Mouse (Mus musculus) hindbrain, postnatal 0 days (tissue): ENCODE data around the gene Mtor. TPM values are rescaled to one million over a fixed set of nuclear protein-coding genes. Genes with fewer than 3 reads are reported as not detected.
A peak's percentile ranks its signal among the peaks of the same experiment; 100 is the strongest.

Experiments
- ATAC-seq: fragments of 200-750 bp; cut with Nextera tagmentation; 2 replicates; pipeline ENCODE4 v1.8.0; 2017; ENCODE audit warnings: mild to moderate bottlenecking, moderate TSS enrichment, moderate library complexity
- DNase-seq: peaks from one replicate; pipeline ENCODE4 v3.0.0-alpha.2; 2015; ENCODE audit warnings: low spot score
- H3K27ac ChIP-seq: fragments of 300-500 bp; sonication (generic); 2 replicates; pipeline ENCODE4 v1.5.1; 2014; ENCODE audit warnings: mild to moderate bottlenecking
- H3K27me3 ChIP-seq: fragments of 300-500 bp; sonication (generic); 2 replicates; pipeline ENCODE4 v1.6.1; 2014; ENCODE audit warnings: low read length, mixed read lengths; ENCODE audit not compliant: insufficient read depth
- H3K36me3 ChIP-seq: fragments of 300-500 bp; sonication (generic); 2 replicates; pipeline ENCODE4 v1.6.1; 2014; ENCODE audit warnings: low read length, mixed read lengths; ENCODE audit not compliant: insufficient read depth
- H3K4me1 ChIP-seq: fragments of 300-500 bp; sonication (generic); 2 replicates; pipeline ENCODE4 v1.6.1; 2014; ENCODE audit warnings: antibody characterized with exemption, low read length, mixed read lengths; ENCODE audit not compliant: insufficient read depth
- H3K4me2 ChIP-seq: fragments of 300-500 bp; sonication (generic); 2 replicates; pipeline ENCODE4 v1.6.1; 2014; ENCODE audit warnings: low read depth, mild to moderate bottlenecking, low read length, moderate library complexity, mixed read lengths
- H3K4me3 ChIP-seq: fragments of 300-500 bp; sonication (generic); 2 replicates; pipeline ENCODE4 v1.5.1; 2014; ENCODE audit warnings: low read length
- H3K9ac ChIP-seq: fragments of 300-500 bp; sonication (generic); replicated peaks from 2 replicates; pipeline ENCODE4 v1.6.1; 2014; ENCODE audit warnings: mild to moderate bottlenecking, low read length, moderate library complexity, mixed read lengths
- H3K9me3 ChIP-seq: fragments of 300-500 bp; sonication (generic); 2 replicates; pipeline ENCODE4 v1.6.1; 2016; ENCODE audit warnings: low read length, mixed read lengths
- CTCF ChIP-seq: IDR thresholded peaks from 2 replicates; pipeline ENCODE4 v1.5.1; 2016; ENCODE audit warnings: antibody characterized with exemption, control low read depth, low read depth
- WGBS: fragments of 180-500 bp; shearing (Covaris S2); extraction: QIAGEN DNeasy Blood & Tissue Kit; methylation state at CpG from one replicate; pipeline ENCODE4 v1.1.7; 2014; 5-methylcytosine and 5-hydroxymethylcytosine counted together
- polyA plus RNA-seq: library from polyadenylated mRNA; unstranded; fragments of >200 nt; fragmentation: Nextera tagmentation; extraction: Ambion mirVana; gene quantifications from 2 replicates; pipeline ENCODE4 v1.2.1, GENCODE M21; 2015
- total RNA-seq: library from RNA; depleted of rRNA; stranded (reverse); fragments of >200 nt; gene quantifications from 2 replicates; pipeline ENCODE4 v1.2.3, GENCODE M21; 2014

The Mtor gene
- total and polyA plus RNA-seq, 2 experiments from 2014 or later = 29.2 to 58.2 TPM

GRCm38 (mm10) chr4:148504497-148504959 is 56.1 kb downstream of the Mtor start:
- H3K4me3 ChIP-seq = no peak overlapping the region
- no peaks in the 10 kb centered on the region for H3K27me3 ChIP-seq
- H3K9ac ChIP-seq = no peak overlapping the region
- peaks cover 25% of the 10 kb centered on the region for H3K36me3 ChIP-seq
- no peaks in the 10 kb centered on the region for H3K9me3 ChIP-seq
- DNase-seq (peak; percentile 73), ATAC-seq (peak; percentile 71)
- WGBS = 29% methylated on average over 8 of the region's 8 CpGs
- H3K4me2 ChIP-seq = no peak overlapping the region
- TF ChIP-seq CTCF = no peak
- no peaks in the 10 kb centered on the region for H3K4me1 ChIP-seq
- peak overlapping the region; percentile 27; the same call in 1 of the 2 replicates for H3K27ac ChIP-seq

- ATAC-seq = no peak
- no peak for TF ChIP-seq CTCF
- no peak overlapping the region for H3K4me2 ChIP-seq
- H3K36me3 ChIP-seq = peaks cover 24% of the 10 kb centered on the region
- H3K4me1 ChIP-seq = no peaks in the 10 kb centered on the region
- DNase-seq = no peak
- no peaks in the 10 kb centered on the region for H3K9me3 ChIP-seq
- no peak overlapping the region for H3K4me3 ChIP-seq
- no peaks in the 10 kb centered on the region for H3K27me3 ChIP-seq
- no peak overlapping the region for H3K9ac ChIP-seq
- H3K27ac ChIP-seq = no peak overlapping the region
- WGBS = 83% methylated on average over 5 of the region's 5 CpGs
Observed at GRCm38 (mm10) chr4:148507585-148507984, 59.2 kb downstream of the Mtor start.

DNA sequence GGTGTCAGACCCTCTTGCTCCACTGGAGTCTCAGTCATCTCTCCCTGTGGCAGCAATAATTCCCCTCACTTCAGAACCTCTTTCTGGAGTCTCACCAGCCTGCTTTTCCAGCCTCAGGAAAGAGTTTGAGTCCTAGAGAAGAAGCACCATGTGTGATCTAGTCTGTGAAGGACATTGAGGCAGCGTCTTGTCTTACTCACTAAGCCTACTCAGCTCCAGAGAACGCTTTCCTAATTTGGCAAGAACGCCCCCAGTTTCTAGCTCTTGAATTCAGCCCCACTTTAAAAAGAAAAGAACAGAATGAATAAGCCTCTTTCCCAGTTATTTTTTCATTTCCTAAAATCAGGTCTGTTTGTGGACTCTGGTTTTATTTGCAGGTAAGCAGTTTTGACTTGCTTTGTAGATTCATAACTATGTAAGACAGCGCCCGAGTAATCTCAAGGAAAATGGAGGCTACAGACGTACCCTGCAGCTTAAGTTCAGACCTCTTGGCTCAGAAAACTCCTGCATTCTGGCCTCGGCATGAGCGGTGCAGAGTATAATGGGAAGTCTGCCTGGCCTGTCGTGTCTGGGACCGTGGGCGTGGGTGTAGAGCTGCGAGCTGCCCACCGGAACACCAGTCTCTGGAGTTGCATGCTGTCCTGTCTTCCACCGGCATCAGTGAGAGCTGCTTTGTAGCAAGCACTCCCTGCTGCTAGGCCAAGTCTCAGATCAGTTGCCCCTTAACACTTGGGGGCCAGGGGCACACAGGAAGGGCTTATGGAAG is 59.9 kb downstream of the Mtor start:
- no peak overlapping the region for H3K9ac ChIP-seq
- no peaks in the 10 kb centered on the region for H3K4me1 ChIP-seq
- no peak for ATAC-seq
- no peaks in the 10 kb centered on the region for H3K27me3 ChIP-seq
- no peak for DNase-seq
- no peak overlapping the region for H3K4me2 ChIP-seq
- no peak overlapping the region for H3K4me3 ChIP-seq
- no peak overlapping the region for H3K27ac ChIP-seq
- TF ChIP-seq CTCF = no peak
- peaks cover 23% of the 10 kb centered on the region for H3K36me3 ChIP-seq
- no peaks in the 10 kb centered on the region for H3K9me3 ChIP-seq
- 94% methylated on average over 14 of the region's 14 CpGs for WGBS

- DNase-seq = no peak
- no peak overlapping the region for H3K9ac ChIP-seq
- H3K9me3 ChIP-seq = no peaks in the 10 kb centered on the region
- H3K27me3 ChIP-seq = no peaks in the 10 kb centered on the region
- no peaks in the 10 kb centered on the region for H3K4me1 ChIP-seq
- no peak overlapping the region for H3K4me3 ChIP-seq
- WGBS = 87% methylated on average over 8 of the region's 8 CpGs
- H3K36me3 ChIP-seq = peaks cover 29% of the 10 kb centered on the region
- no peak for TF ChIP-seq CTCF
- ATAC-seq = no peak
- no peak overlapping the region for H3K4me2 ChIP-seq
- H3K27ac ChIP-seq = no peak overlapping the region
Observed at GRCm38 (mm10) chr4:148509450-148510084, 61.2 kb downstream of the Mtor start.

DNA sequence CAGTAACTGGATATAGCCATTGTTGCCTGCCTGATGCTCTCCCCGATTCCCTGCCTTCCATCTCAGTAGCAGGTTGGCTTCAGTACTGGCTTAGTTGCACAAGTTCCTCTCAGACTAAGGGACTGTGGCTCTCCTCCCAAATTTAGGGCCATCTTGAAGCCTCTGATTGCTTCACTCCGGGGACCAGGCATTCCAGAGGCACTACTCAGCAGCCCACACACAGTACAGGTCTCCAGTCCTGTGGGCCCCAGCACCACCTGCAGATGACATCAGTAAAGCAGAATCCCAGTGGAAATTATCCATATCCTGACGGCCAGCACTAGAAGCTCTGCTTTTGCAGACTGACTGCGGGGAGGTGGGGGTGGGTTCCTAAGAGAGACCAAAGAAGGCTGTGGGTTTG is 62.3 kb downstream of the Mtor start:
- no peaks in the 10 kb centered on the region for H3K27me3 ChIP-seq
- no peak overlapping the region for H3K9ac ChIP-seq
- 86% methylated on average over 4 of the region's 4 CpGs for WGBS
- no peaks in the 10 kb centered on the region for H3K9me3 ChIP-seq
- TF ChIP-seq CTCF = no peak
- ATAC-seq = no peak
- H3K4me2 ChIP-seq = no peak overlapping the region
- H3K4me1 ChIP-seq = no peaks in the 10 kb centered on the region
- no peak for DNase-seq
- H3K36me3 ChIP-seq = peaks cover 40% of the 10 kb centered on the region
- H3K4me3 ChIP-seq = no peak overlapping the region
- no peak overlapping the region for H3K27ac ChIP-seq

GRCm38 (mm10) chr4:148511334-148511733 is 62.9 kb downstream of the Mtor start:
- Histone ChIP-seq H3K27me3 (no peaks in the 10 kb centered on the region), H3K27ac (no peak overlapping the region), H3K4me2 (no peak overlapping the region), H3K9me3 (no peaks in the 10 kb centered on the region), H3K4me3 (no peak overlapping the region), H3K9ac (no peak overlapping the region), H3K4me1 (no peaks in the 10 kb centered on the region), H3K36me3 (peaks cover 43% of the 10 kb centered on the region)
- ATAC-seq (no peak), DNase-seq (no peak)
- no peak for TF ChIP-seq CTCF
- 98% methylated on average over 4 of the region's 4 CpGs for WGBS

DNA sequence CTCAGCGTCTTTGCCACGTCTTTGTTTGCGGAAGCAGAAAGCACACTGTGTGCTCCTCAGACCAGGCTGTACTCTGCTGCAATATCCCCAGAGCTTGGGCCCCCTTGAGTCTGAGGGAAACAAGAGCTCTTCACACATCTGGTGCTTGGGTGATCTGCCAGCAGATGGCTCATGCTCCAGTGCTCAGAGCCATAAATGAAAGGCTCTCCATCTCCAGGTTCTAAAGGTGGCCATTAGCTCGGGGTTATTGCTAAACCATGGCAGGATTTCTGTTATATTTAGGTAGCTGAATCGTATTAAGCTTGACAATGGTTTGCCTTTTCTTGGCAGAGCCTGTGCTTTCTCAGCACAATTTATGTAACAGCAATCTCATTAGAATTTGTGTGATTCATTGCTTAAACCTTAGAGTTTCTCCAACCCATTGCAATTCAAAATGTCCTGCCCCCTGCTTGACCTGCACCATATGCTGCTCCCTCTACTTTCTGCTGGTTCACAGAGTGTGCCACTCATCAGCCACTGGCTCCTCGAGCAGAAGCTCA is 64.7 kb downstream of the Mtor start:
- TF ChIP-seq CTCF = no peak
- Histone ChIP-seq H3K9me3 (no peaks in the 10 kb centered on the region), H3K27ac (peak overlapping the region; percentile 57)

More for the DNA sequence above, 64.7 kb downstream of the Mtor start:
- H3K4me3 ChIP-seq = no peak overlapping the region
- H3K4me2 ChIP-seq = no peak overlapping the region
- no peaks in the 10 kb centered on the region for H3K4me1 ChIP-seq
- no peak overlapping the region for H3K9ac ChIP-seq
- ATAC-seq (no peak), DNase-seq (peak; percentile 4)
- 64% methylated on average over 6 of the region's 6 CpGs for WGBS
- H3K36me3 ChIP-seq = peaks cover 48% of the 10 kb centered on the region
- H3K27me3 ChIP-seq = no peaks in the 10 kb centered on the region
